Mouse (Mus musculus) urinary bladder, postnatal 25 days (tissue): ENCODE data around the gene Fads6.

Experiments
- DNase-seq: peaks from one replicate; pipeline ENCODE4 v3.0.0; 2022; ENCODE audit warnings: low spot score

Gene Fads6

DNA sequence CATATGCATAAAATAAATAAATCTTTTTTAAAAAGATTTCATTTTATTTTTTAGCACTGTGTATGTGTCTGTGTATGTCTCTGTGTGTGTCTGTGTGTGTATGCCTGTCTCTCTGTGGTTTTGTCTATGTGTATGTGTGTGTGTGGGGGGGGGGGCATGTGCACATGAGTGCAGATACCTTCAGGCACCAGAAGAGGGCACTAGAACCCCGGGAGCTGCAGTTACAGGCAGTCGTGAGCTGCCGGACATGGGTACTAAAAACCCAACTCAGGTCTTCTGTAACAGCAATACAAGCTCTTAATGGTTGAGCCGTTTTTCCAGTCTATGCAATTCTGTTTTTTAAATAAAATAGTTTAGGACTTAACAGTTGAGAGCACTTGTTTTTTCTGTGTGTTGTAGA lies 3.3 kb upstream of the Fads6 start:
- DNase-seq, result no peak

DNA sequence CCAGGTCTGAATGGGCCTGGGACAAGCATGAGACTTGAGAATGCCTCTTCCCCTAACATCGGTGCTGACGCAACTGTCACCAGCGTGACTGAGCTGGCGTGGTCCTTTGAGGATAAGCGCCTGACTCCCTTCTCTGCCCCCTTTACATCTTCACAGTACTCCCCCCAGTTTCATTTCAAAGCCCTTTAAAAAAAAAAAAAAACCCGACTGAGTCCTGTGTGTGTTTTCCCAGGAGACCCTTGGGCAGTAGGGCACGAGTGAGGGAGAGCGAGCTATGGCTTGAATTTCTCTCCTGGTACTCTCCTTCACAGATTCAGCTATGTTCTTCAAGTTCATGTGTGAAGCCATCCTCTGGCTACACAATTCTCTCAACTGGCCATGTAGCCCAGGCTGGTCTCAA lies 697 bp upstream of the Fads6 start:
- DNase-seq, result no peak

DNA sequence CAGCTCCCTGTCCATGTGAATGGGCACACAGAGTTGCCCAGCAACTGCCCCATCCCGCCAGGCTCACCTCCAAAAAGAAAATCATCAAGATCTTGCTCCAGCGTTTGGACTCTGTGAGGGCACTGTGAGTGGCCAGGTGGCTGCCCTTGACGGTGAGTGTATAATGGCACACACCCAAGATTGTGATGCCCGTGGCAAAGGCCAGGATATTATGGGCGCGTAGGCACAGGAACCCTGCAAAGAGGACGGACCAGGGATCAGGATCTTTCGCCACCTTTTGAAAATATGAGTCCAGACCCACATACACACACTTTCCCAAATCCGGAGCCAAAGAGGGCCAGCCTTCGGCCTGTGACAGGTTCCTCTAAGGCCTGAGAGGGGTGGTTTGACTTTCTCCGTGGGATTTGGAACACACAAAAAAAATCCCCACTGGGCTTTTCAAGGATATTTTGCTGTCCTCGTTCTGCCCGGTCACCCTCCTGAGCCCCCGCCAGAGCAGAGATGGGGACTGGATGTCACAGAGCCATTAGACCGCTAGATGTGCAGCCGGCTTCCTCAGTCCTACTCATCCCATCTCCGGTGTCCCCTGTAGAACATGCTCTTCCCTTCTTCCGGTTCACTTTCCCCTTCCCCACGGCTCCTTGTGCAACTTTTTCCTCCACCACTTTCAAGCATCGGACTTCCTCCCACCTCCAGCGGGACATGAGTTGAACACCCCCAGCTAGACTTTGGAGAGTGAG lies 822 bp downstream of the Fads6 start:
- DNase-seq, result no peak

DNA sequence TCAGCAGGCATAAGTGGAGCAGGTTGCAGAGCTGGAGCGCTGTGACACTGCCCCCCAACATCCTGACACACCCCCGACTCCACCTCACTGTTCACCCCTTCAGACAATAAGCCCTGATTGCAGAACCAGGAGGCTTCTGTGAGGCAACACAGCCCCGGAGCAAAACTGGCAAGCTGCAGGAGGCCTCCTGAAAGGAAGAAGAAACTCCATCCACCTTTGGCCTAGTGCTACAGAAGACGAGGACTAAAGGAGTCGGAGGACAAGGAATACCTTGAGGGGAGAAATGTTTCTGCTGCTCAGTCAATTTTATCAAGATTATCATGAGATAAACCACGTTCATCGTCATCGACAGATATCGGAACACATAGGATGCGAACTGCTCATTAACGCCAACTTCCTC lies 1.5 kb downstream of the Fads6 start:
- DNase-seq, result no peak

DNA sequence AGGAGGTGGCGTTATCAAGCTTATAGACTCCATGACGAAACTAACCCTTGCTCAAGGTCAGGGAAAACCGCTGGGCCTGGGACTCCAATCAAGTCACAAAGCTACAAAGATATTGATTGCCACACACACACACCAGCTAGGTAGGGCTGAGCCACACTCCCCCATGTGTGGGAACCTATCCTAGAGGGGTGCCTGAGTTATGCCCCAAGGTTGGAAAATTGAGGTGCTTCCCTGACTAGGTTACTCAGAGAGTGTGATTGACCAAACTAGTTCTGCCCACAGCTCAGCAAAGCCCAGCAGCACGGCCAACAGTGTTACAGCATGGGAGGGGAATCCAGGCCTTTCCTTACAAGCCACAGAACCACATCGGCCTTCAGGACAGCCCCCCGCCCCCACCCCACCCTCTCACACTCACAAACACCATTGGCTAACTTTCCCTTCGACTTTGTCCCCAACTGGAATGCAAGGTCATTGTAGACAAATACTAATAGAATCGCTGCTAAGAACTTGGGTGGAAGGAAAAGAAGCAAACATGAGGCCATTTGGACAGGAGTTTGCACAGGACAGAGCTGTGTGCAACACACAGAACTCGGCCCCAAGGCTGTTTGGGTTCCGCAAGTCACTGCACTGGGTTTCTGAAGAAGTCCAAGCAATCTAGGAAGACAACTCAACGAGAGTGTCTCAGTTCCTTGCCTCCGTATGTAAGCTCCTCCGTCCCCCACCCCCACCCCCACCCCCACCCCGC lies 4.7 kb downstream of the Fads6 start:
- DNase-seq, result no peak

DNA sequence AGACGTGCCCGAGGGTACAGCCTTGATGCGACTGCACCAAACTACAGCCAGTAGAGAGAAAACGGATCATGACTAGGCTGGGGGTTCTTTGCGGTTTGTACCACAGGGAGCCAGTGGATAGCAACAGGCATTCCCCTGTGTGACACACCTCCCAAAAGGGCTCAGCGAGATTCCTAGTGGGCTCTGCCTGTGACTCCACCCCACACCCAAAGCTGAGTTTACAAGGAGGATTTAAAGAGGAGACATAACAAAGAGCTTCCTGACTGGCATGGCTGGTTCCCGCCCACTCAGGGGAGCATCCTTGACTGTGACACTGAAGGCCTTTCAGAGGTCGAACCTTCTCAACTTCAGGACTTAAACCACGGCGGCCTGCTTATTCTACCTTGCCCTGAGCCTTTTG lies 6.0 kb downstream of the Fads6 start:
- no peak for DNase-seq

DNA sequence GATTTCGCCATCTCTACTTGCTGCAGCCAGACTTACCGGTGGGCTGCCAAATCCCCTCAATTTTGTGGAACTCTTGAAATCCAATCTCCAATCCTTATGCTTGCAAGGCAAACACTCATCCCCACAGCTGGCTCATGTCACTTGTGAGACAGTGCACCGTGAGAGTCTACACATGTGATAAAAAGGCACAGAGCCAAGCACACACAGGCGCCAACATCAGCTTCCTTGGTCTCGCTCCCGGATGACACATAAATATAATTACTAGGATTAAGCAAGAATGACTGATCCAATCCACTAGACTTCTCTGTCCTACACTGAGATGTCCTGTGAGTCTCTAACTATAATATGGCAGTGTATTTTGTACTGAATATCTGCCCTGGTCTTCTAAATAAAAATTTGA lies 6.5 kb downstream of the Fads6 start:
- peak; percentile 47 for DNase-seq

DNA sequence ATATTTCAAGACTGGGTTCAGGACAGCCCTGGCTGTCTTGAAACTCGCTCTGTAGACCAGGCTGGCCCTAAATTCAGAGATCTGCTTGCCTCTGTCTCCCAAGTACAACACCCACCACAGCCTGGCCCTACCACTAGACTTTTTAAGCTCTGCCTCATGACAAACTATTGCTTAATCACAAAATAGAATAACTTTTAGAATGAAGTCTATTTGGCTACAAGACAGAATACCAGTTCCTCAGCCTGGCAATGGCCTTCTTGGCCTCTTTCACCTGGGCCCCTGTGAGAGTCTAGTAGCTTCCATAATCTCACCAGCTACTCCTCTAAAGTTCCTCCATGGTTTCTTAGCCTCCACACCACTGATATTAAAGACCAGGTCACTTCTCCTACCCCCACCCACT lies 7.1 kb downstream of the Fads6 start:
- no peak for DNase-seq

DNA sequence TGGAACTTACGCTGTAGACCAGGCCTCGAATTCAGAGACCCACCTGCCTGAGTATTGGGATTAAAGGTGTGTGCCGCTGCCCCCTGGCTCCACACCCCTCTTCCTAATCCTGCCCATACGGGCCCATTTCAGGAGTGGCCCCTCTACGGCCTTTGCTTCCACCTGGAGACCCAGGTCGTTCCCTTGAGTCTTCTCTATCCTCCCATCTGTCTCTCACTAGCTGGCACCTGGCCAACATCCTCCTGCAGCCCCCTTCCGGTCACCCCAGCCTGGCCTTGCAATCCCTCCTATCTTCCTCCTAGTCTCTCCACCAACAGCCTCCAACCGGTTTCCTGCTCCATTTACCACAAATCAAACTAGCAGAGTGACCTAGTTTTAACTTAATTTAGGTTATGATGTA lies 7.6 kb downstream of the Fads6 start:
- DNase-seq, result no peak

DNA sequence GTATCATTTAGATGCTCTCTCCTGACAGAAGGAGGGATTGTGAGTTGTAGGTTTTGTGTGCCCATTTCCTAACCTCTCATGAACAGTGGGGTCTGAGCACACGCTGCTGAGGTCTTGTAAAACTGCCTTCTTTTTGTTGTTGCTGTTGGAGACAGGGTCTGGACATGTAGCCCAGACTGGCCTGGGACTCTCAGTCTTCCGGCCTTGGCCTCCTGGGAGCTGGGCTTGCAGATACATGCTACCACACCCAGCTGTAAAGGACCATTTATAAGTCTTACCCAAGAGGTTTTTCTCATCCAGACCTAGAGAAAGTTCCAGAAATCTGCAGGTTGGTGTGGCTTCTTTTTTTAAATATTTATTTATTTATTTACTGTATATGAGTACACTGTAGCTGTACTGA lies 9.2 kb downstream of the Fads6 start:
- DNase-seq, result no peak

DNA sequence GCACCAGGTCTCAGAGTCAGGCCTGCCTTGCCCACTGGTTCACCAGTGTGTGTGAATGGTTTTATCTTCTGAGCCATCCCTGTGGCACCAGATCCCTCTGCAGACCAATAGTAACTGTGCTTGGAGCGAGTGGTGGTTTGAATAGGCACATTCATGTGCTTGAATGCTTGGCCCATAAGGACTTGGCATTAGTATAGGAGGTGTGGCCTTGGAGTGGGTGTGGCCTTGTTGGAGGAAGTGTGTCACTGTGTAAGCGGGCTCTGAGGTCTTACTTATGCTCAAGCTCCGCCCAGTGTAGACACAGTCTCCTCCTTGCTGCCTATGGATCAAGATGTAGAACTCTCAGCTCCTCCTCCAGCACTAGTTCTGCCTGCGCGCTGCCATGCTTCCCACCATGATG lies 10.1 kb downstream of the Fads6 start:
- DNase-seq, result no peak

DNA sequence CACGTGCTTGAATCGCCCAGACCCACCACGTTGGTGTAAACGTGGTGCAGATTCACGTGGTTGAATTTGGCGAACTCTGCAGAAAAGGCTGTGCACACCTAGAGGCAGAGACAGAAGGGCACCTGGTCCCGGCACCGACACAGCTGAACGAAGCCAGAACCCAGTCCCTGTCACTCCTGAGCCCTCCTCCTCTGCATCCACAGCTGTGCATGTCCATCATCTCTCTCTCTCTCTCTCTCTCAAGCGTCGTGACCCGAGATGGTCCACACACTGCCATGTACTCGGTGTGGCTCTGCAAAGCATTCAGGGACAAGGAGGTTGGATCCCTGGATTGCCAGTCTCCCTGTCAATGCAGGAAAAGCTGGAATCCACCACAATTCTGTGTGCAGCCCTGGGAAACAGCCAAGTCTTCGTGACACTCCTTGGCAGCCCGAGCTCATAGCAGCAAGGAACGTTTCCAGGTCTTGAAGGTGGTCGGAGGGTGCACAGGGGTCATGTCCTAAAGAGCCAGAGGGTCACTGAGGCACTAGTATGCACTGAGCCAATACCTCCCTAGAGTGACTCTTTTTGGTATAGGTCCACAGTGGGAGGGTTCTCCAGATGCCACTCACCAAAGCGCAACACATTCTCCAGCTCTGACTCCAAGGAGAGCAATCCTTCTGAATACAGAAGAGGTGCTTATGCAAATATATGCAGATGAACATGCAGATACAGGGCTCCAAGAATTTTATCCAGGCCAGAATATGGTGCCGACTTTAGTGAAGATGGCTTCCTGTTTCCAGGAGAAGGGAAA lies 11.1 kb downstream of the Fads6 start:
- DNase-seq, result no peak

DNA sequence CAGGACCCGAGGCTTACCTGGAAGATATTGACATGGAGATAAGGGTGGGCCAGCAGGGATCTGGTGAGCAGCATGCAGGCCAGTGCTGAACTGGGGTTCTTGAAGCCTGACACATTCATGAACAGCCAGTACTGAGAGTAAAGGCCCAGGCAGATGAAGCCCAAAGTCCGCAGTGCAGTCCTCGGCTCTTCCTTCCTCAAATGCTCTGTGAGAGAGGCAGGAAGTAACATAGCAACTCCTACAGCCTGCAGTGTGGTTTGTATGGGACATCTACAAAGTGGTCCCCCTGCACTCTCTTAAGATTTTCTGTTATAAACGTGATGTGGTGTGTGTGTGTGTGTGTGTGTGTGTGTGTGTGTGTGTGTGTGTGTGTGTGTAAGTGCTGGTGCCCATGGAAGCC lies 12.2 kb downstream of the Fads6 start:
- no peak for DNase-seq

DNA sequence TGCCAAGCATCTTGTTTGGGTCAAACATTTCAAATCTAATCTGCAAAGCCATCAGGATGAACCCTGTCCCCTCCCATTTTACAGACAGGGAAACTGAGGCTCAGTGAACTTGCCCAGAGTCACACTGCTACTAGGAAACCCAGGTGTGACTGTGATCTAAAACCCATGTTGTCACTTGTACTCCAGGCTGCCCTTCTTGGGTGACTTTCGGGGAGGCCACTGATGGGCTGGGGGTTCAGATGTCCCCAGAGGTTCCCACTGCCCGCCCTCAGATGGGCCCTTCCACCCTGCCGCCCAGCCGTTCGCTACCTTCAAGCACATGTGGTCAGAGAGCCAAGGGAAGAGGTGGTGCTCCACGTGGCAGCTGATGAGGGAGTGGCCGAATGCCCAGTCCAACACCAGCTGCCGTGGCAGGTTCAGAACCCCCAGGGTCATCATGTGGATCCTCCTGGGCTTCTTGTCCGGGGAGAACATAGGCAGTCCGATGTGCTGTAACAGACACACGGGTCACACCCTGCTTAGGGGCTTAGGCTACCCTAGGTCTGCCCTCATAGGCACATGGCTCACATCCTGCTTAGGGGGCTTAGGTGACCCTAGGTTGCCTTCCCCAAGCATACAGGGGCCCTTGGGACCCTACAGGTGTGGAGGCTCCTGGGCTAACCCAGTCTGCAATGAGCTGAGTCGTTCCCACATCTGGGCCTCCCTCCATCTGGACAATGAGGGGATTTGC lies 13.4 kb downstream of the Fads6 start:
- no peak for DNase-seq

DNA sequence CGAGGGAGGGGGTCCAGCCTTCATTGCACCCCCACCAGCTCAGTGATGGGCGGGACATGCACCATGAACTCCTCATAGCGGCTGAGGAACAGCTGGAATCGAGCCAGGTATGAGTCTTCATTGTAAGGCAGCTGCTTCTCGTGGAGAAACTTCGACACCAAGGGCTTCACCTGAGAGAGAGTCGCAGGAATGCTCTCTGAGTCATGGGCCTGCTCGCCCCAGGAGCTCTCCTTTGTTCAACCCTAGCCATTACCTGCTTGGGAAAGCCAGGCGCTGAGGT lies 14.0 kb downstream of the Fads6 start:
- no peak for DNase-seq

DNA sequence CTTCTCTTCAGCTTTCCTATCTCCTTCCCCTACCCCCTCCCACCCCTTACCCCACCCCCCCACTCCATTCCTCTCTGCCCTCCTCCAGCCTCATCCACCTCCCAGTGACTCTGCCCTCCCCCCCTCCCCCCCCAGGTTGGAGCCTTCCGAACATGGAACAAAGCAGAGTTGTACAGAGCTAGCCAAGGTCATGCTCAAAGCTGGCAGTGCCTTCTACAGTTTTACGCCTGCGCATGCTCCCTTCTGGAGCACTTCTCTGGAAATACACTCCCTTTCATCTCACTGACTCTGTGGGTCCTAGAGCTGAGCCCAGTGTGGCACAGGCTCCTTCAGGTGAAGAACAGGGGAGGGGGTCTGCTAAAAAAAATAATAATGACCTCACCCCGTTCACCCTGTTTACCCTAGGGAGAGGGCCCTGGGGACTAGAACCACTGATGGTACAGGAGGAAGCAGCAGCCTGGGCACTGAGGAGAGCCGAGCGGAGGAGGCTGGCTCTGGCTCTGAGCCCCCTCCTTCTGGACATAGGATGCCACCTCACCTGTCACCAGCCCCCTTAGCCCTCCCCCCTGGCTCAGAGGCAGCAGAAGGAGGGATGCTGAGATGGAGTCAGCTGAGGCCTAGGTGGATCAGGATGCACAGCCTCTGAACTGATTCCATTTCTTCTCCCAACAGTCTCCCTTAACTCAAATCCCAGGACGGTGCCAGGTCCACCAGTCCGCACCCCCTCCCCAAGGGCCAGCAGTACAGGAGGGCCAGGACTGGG lies 14.6 kb downstream of the Fads6 start:
- DNase-seq, result no peak

DNA sequence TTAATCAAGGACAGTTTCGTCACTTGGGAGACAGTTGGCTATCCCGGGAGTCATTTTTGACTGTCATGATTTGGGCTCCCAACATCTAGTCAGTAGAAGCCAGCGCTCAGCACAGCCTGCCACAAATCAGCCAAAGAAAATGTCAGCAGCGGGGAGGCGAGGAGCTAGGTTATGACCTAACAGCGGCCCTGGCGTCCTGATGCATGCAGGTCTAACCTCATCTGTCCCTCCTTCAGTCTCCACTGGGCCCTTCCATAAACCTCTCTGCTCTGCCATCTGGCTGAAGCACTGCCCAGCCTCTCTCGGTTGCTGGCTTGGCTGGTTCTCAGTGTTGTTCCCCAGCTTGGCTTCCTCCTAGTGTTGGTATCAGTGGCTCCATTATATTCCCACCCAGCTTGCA lies 15.2 kb downstream of the Fads6 start:
- DNase-seq, result no peak

DNA sequence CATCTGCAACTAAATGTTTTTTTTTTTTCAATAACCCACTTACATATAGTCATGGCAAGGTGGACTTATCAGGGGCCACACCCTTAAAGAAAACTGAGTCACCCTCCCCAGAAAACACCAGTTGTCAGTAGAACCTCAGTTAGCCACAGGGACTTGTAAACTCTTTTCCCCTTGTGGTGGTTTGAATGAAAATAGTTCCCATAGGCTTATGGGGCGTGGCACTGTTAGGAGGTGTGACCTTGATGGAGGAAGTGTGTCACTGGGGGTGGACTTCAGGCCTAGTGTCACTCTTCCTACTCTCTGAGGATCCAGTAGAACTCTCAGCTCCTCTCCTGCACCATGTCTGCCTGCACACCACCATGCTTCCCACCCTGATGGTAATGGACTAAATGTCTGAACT lies 17.7 kb downstream of the Fads6 start:
- no peak for DNase-seq

DNA sequence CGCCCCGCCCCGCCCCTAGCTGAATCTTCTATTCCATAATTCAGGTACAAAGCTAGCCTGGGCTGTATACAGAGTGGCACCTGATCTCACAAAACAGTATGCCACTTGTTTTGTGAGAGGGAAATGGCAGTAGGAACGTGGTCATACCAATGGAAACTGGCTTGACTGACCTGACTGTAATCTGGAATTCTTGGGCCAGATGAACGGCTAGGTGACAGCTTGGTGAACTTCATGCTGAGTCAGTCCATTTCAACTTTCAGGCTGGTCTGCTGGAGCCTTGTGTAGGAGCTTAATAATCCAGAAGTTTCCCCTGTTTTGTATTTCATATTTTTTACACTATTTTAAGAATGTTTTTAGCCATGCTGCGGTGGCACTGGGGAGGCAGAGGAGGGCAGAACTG lies 19.3 kb downstream of the Fads6 start:
- no peak for DNase-seq

DNA sequence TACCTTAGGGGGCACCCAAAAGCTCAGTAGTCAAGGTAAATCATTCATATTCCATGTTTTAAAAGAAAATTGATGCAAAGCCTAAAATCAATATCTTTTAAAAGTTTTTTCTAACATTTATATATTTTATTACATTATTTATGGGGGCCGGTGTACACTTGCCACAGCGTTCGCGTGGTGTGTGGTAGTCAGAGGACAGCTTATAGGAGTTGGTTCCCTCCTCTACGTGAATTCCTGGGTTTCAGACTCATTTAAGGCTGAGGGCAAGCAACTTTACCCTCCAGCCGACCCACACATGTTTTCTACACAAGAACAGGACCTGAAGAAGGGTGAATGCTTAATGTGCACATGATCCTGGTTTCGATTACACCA lies 19.9 kb downstream of the Fads6 start:
- no peak for DNase-seq

DNA sequence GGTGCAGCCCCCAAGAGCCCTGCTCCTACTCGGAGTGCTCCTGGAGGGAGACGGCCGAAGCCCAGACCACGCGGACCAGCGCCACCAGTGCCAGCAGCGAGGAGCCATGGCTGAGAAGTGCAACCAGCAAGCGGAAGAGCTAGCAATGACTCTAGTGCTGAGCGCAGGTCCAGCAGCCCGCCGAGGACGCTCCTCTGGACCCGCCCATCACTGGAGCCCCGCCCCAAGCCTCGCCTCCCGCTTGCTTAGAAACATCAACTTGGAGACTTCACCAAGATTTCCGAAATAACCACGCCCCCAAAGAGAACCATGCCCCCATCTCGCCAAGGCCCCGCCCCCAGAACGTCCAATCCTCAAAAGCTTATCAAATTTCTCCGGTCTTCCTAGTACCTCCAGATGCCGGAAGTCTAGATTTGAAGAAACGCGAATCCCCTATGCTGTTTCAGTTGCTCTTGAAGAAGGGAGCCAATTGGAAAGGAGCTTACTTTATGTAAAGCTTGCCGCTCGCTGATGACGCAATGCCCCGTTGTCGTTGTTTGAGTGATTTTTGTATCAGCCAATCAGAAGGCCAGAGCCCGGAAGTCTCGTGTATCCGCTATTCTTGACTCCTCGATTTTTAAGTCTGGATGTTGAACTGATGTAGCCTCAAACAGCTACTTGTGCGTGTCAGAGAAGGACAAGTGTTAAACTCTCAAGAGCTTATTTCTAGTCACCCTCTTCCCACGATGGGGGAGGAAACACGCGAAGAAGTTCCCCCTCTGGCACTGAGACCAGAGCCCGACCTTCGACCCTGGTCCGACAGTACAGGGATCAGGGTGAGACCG lies 20.5 kb downstream of the Fads6 start, which contains the start of gene Fdxr:
Gene Fdxr, minus strand, starts transcription at position 271 of the 824 bp plus-strand sequence.
- DNase-seq, result peak; percentile 97
